Mouse (Mus musculus): ENCODE data around the gene 1700123K08Rik.
"Not testable (repeated sequence)": the region's sequence is repeated elsewhere in the genome, so short reads cannot be mapped to it uniquely, and the experiment has no call there.

1700123K08Rik gene

GRCm38 (mm10) chr5:138564612-138565011 is at the start of gene 1700123K08Rik:
Gene 1700123K08Rik (minus strand): TSS chr5:138564712.
- DNase-seq = not testable (repeated sequence)

- DNase-seq = no peak
These were observed 22.9 kb upstream of the 1700123K08Rik start for GRCm38 (mm10) chr5:138587396-138587795.

GRCm38 (mm10) chr5:138571623-138572022 is 7.1 kb upstream of the 1700123K08Rik start:
- no peak for DNase-seq

GRCm38 (mm10) chr5:138552718-138553117 is 11.8 kb downstream of the 1700123K08Rik start:
- DNase-seq = no peak

- no peak for DNase-seq
These were observed 32.0 kb downstream of the 1700123K08Rik start for GRCm38 (mm10) chr5:138532491-138532890.
